Mouse (Mus musculus): ENCODE data around the gene Ppp4r3b.
A peak's percentile ranks its signal among the peaks of the same experiment; 100 is the strongest.

- TF ChIP-seq GATA1 (IDR thresholded peaks at IDR 0.05; ENCODE audit: low read depth, low read length) (no peak), TBP (IDR thresholded peaks at IDR 0.05; ENCODE audit: low read depth, low read length) (peak; percentile 69), CTCF (IDR thresholded peaks at IDR 0.05 in 2 of 3, conservative IDR thresholded peaks at IDR 0.05 in 1 of 3; ENCODE audit: control insufficient read depth in 1 of 3, insufficient read depth in 1 of 3, low read depth in 2 of 3, low read length in 3 of 3, poor library complexity in 1 of 3, severe bottlenecking in 1 of 3) (no peak), POLR2A (IDR thresholded peaks at IDR 0.05; ENCODE audit: control insufficient read depth in 1 of 2, insufficient read depth in 1 of 2, low read depth in 1 of 2, low read length in 2 of 2, poor library complexity in 1 of 2) (peak; percentile 46 to 68), SMC3 (IDR thresholded peaks at IDR 0.05; ENCODE audit: low read depth, low read length) (no peak), USF1 (IDR thresholded peaks at IDR 0.05; ENCODE audit: low read depth, low read length) (no peak), JUND (IDR thresholded peaks at IDR 0.05; ENCODE audit: low read depth, low read length) (no peak), MAFK (IDR thresholded peaks at IDR 0.05; ENCODE audit: borderline replicate concordance, low read depth, low read length) (no peak), CHD2 (IDR thresholded peaks at IDR 0.05; ENCODE audit: low read length) (peak; percentile 77), UBTF (IDR thresholded peaks at IDR 0.05; ENCODE audit: borderline replicate concordance, insufficient read depth, low read depth, low read length) (no peak), TCF12 (IDR thresholded peaks at IDR 0.05; ENCODE audit: low read depth, low read length) (0 out of 2 replicates have a peak, but pooled peaks have one; percentile 14), MAX (IDR thresholded peaks at IDR 0.05; ENCODE audit: low read length) (0 out of 2 replicates have a peak, but pooled peaks have one; percentile 57), HCFC1 (IDR thresholded peaks at IDR 0.05; ENCODE audit: low read depth, low read length) (peak; percentile 83), ZNF384 (IDR thresholded peaks at IDR 0.05; ENCODE audit: low read depth, low read length) (no peak)
Observed at GRCm38 (mm10) chr11:29246883-29247650, 74.4 kb downstream of the Ppp4r3b start, which contains the start of gene Cfap36.
